Mouse (Mus musculus) cerebellum, postnatal 14 days (tissue): ENCODE data around the gene Mrvi1.

Experiments
- DNase-seq, 2 experiments: peaks; one replicate each; pipeline ENCODE4 v3.0.0; 2021; ENCODE audit warnings: mixed read lengths in 2 of 2

Mrvi1 gene

DNA sequence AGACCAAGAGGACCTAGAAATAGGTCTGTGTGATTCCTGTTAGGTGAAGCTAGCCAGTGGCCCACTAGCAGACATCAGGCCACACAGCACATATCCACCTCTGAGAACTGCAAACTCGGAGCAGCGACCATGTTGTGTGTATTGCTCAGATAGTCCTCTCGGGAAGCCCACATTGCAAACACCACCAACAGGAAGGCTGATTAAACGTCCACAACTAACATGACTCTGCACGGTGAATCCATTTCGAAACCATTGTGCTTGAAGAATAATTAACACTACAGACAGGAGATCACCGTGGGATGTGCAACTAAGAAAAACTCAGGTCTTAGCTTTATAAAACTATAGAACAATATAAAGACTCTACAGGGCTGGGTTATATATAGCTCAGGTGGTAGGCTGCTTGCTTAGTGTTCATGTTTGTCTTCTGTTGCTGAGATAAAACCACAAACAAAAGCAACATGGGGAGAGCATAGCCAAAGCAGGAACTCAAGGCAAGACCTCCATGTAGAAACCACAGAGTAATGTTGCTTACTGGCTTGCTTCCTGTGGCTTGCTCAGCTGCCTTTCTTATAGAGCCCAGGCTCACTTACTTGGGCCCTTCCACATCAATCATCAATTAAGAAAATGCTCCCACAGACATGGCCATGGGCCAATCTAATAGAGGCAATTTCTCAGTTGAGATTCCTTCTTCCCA lies 4.4 kb downstream of the Mrvi1 start:
- DNase-seq: no peak

DNA sequence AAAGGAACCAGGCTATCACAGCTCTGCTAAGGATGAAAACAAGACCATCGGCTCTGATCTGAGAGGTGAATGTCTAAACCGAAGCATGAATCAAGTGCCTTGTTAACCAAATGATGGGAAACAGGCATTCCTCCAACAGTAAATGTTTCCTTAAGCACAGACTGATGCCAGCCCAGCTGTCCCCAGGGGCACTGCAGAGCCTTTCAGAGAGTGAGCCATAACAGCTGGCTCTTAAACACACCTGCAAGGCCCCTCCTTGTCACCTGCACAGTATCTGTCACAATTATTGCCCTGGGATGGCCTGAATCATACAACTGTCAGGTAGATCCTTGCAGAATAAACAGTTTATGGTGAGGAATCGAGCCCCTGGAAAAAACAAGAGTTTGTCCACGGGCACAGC lies 8.8 kb downstream of the Mrvi1 start:
- no peak for DNase-seq

DNA sequence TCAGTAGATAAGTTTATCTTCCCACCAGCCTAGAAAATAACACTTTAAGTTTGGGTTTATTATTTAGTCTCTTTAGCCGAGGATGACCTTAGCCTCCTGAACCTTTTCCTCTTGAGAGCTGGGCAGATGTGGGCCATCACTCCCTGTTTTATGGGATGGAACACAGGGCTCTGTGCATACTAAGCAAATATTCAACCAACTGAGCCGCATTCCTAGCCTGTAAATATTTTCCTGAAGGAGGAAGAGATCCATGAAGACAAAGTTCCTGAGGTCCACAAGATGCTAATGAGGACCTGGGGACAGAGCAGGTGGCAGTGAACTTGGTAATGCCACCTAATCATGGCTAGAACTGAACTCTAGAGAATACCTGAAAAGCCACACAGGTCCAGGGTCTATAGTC lies 9.5 kb downstream of the Mrvi1 start:
- no peak for DNase-seq

DNA sequence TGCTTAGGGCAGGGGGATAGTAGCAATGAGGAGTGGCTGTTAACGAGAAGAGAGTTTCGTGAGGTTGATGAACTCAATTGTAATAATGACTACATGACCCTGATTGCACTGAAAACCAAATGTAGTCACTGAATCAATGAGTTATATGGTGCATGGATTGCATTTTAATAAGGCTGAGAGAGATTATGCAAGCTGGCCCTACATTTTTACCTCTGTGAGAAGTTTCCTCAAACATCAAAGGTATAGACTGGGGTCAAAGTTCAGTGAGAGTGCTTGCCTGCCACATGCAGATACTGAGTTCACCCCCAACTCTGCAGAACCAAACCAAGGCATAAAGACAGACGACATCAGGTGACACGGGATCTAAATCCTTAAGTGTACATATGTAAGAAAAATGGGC lies 14.9 kb downstream of the Mrvi1 start:
- no peak for DNase-seq

DNA sequence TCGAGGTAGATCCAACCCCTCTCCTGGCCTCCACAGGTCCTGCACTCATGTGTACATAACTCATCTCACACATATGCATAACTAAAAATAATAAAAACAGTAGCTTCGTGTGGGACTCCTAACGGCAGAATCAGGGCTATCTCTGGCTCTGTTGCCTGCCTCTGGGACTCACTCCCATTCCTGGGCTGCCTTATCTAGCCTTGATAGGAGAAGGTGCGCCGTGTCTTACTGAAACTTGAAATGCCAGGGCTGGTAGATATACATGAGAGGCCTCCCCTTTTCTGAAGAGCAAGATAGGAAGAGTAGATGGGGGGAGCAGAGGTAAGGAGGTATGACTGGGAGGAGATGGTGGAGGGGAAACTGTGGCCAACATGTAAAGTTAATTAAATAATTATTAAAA lies 15.4 kb downstream of the Mrvi1 start:
- DNase-seq: no peak

DNA sequence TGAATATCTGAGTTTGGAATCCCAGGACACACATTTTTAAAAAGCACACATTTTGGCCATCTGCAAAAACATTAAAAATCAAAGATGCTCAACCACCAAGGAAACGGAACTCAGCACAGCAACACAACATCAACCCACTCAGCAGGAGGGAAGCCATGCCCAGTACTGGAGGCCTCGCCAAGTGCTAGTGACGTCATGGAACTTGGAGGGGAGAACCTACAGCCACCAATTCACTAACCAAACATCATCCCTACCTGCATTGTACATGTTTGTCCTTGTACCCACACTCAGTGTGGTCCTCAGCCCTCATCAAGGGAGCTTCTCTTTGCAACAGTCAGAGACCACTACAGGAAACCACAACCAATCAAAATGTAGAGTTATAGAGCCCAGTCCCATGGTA lies 16.9 kb downstream of the Mrvi1 start:
- DNase-seq: no peak

DNA sequence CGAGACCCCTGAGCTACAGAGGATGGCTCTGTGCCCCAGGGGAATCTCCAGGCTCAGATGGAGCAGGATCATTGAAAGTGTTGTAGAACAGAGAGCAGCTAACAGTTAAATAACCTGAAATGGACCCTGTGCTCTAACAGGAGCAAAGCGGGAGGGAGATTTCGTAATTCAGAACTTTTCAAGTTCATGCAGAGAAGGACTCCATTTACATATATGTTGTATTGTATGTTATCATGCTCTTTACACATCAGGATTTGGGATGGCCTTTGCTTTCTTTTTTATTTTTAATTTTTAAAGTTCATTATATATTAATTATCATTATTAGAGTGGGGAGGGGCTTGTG lies 18.6 kb downstream of the Mrvi1 start:
- no peak for DNase-seq

DNA sequence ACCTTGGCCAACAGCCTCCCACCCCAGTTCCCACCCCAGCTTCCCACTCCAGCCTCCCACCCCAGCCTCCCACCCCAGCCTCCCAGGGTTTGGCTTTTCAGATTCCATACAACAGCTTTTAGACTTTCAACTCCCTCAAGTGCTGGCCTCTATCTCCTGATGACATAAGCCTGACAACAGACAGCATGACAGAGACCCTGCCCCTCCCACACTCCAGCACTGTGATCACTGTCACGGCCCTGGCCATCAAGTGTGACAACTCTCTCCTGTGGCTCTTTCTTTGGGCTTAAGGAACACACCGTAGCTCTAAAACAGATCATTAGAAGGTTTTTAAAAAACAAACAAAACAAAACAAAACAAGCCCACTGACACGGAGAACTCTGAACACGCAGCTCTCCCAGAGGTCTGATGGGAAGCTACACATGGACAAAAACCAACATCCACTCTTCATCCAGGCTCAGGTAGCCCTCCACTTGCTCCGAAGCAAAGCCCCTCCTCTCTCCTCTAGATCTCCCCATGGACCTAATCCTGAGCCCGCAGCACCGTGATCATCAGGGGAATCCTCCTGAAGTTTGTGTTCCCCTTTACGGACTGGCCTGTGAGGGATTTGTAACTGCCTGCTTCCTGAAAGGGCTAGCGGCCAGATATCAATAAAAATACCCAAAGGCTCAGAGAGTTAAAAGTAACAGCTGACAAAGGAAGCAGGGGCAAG lies 19.2 kb downstream of the Mrvi1 start:
- no peak for DNase-seq

DNA sequence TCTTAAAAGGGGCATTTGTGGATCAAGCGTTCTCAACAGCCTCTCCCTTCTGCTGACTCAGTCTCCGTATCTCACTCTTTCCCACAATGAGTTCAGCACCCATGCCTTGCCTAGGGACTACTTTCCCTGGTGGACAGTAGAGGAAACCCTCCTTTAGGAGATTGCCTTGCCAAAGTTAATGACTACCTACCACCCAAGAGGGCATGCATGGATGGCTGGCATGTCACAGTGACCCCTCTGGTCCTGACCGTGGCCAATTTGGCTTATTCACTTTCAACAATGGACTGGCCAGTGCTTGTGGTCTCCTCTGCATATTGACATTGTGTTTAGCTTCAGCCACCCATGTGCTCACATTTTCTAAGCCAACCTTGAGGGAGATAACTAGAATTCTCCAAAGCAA lies 19.8 kb downstream of the Mrvi1 start:
- no peak for DNase-seq

DNA sequence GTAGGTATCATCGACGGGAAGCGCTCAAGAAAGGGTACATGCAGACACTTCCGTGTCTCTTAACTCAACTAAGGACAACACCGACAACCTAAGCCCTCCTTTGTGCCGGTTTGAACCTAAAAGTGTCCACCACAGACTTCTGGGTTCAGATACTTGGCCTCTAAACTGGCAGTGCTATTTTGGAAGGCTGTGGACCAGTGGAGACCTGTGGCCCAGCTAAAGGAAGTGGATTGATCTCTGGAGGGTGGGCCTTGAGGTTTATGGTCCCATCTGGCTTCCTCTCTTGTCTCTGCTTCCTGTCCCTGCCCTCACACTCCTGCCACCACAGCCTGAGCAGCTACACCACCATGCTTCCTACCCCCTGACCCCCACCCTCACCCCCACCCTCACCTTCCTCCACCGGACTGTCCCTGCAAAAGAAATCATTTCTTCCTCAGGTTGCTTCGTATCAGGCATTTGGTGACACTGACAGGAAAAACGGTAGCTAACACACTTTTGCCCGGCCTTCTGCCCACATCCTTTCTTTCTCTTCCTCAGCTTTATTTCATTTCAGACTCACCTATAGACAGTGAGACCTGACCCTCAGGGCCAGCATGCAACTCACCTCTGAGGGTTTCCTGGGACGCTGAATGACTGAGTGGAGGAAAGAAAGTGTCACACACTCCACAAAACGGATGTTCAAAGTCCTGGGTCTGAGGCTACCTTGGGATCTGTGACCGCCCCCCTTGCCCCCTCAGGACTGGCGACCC lies 25.7 kb downstream of the Mrvi1 start:
- DNase-seq: no peak

DNA sequence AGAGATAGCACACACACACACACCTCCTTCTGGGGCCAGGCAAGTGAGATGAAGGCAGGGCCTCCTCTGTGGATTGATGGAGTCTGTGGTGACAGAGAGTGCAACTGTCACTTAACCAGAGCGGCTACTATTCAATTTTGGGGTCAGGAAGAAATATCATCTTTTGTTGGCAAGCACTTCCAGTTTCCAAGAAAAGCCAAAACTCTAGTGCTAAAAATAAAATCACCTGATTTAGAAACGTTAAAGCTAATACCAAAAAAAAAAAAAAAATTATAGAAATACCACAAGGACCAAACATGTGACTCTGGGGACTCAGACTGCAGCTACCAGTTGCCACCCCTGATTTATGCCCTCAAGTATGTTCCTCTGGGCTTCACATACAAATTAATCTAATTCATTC lies 26.7 kb downstream of the Mrvi1 start:
- DNase-seq: no peak

DNA sequence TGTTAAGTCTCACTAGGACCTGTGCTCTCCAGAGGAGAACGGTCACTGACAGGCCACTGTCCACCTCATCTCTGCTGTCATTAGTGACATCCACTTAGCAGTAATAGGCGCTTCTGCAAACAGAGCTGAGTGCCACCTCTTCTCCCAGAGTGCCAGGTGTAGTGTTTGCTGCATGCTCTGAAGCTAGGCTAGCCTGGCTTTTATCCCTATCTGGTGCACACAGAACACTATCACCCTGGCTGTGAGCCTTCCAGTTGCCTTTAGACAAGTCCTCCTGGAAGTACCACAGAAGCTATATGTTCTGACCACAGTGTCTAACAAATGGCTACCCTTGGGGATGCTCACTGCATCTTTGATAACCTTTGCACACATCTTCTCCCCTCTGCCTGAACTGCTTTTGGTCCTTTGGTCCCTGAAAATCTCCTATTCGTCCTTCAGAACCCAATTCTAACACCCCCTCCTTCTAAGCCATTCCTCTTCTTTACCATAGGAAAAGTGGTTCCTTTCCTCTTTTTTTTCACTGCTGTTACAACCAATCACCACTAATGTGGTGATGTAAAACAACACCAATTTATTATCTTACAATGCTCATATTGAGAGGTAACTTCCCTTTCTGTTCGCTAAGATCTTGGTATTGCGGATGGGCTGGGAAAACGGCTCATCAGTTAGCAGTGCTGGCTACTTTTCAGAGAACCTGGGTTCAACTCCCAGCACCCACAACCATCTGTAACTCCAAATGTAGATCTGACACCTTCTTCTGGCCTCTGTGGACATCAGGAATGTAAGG lies 28.0 kb downstream of the Mrvi1 start:
- no peak for DNase-seq

DNA sequence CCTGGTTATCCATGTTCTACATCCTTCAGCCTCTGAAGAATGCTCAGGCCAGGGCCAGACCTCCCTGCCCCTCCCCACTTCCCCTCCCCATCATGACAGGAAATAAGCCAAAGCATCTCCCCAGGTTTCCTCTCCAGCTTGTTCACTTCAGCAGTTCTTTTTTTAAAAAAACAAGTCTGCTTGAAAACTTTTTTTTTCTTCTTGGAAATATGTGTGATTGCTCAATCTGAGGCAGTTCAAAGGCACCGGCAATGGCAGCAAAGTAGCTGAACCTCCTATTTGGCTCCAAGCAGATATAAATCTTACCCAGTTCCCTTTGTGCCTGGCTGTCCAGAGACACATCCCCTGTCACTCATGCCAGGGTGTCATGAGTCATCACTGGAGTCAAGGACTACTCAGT lies 29.1 kb downstream of the Mrvi1 start:
- DNase-seq: no peak

DNA sequence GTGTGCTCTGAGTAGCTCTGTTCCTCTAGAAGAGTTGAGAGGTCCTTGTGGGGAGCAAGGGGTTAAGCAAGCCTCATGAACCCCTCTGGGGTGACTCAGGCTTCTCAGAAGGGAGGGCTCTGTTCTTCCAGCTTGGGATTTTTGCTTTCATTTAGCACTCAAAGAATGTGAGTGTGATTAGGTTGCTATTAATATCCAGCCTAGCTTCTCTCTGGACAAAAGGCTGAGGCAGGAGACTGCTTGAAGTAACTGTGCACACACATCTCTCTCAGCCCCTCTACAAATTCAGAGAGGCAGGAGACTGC lies 31.7 kb downstream of the Mrvi1 start:
- no peak for DNase-seq

DNA sequence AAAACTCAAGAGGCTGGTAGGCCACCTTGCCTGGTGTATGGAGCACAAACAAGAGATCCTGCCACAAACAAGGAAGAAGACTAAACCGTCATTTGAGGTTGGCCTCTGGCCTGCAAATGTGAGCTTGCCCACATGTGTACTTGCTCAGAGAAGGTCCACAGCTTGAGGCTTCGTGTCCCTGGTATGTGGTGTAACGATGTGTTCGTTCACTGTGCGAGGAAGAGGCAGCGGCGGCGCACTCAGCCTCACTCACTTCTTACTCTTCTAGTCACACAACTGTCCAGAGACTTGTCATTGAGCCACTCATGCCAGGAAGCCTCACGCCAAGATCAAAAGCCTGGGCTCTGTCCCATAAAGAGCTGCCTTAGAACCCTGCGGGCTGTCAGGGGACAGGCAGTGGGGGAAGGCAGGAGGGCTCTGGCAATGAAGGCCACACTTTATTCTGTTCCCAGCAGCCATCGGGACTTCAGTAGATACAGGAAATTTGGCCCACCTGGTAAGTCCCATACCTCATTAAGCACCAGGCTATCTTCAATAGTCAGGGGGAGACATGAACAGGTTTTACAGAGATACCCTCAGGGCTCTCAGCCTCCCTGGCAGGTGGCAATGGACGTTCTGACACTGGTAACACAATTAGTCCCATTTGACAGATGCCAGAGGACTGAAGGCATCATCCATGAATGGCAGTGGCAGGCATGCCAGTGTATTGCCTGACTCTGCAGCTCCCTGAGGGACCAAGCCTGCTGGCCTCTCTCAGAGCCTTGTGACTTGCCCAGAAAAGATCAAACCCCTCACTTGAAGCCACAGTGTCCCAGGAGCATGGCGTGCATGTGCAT lies 32.3 kb downstream of the Mrvi1 start:
- DNase-seq: no peak

DNA sequence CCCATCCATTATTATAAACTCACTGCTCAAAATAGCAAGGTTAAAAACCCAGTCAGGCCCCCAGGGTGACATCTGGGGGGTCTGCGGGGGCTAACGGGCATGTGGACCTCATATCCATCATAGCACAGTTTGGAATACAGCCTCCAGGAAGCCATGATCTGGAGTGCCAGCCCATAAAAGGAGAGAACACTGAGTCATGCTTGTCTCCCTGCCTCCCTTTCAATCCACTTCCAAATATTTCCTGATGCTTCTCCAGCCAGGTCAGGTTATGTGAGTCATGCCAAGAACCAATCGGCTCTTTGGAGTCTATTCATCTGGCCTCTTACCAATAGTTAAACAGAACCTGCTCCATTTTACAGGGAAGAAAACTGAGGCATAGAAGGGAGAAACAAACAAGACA lies 33.7 kb downstream of the Mrvi1 start:
- no peak for DNase-seq

DNA sequence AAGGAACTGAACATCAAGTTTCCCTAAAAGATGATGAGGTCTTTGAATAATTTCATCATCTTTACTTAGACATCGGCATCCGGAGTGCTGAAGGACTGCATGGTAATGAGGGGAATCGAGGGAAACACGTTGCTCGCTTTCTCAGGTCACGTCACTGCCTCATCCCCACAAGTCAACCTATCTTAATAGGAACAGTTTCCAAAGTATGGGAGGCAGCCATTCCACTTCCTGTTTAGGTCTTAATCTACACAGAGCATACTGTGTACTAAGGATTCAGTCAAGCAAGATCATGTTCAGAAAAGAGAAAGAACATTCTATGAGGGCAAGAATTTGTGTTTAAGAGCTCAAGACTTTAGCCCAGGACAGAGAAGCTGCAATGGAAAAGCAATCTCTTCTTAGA lies 34.6 kb downstream of the Mrvi1 start:
- no peak for DNase-seq

DNA sequence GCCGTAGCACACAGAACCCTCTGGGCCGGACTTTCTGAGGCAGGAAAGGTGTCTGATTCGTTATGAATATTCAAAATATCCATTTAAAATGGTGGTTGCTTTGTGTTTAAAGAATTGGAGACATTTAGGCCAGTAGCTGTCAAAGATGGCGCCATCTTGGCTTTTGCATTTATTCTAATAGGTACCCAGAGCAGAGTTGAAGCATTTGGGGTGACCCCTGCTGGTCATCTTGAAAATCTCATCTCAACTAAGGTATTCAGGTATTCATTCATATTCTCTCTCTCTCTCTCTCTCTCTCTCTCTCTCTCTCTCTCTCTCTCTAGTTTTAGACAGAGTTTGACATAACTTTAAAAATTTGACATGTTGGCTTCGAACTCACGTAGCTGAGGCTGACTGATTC lies 35.5 kb downstream of the Mrvi1 start:
- DNase-seq: peak; percentile 15 to 26

DNA sequence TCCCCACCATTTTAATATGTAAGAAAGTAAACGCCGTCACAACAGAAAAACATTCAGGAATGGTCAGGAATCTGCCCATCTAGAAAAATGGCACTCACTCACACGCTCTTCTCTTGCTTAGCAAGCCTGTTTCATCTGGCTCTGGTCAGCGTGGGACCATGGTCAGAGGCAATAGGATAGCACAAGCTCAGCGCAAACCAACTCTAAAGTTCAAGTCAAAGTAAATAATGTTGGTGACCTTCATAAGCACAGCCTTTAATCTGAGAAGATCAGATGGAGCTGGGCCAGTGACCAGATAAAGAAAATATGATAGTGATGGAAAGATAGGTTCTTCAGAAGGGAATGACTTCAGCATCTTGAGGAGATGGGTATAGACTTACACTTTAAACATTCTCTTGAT lies 37.9 kb downstream of the Mrvi1 start:
- no peak for DNase-seq

DNA sequence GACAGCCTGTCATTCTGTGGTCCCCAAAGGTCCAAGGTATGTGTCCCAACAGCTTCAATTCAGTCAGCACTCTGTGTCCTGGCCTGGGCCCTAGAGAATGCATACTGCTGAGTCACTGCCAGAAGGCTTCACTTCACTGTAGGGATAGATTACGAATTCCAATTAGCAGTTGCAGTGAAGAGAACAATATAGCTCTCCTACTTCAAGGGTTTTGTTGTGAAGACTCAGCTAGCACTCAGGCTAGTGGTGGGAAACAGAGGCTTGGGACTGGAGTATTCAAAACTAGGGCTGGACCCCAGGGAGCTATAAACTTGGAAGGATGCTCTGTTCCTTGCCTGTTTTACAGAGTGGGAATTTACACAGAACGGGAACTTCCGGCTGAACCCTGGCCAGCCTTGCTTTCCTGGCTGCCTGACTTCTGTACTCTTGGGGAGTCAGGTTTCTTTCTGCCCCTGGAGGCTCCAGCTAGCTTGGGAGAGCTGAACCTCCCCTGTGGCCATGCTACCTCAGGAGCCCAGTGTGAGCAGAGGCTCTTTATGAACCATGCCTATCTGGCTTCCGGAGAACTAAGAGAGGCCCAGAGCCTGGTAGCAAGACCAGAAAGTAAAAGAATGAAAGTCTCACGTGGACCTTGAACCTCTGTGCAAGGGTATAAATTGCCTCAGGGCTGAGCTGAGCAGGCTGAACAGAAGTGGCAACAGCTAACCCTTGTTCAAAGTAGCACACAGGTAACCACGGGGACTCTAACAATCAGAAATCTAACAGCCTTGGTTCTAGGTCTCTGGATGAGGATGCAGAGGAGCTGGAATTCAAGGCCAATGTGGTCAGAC lies 40.3 kb downstream of the Mrvi1 start:
- DNase-seq: no peak

DNA sequence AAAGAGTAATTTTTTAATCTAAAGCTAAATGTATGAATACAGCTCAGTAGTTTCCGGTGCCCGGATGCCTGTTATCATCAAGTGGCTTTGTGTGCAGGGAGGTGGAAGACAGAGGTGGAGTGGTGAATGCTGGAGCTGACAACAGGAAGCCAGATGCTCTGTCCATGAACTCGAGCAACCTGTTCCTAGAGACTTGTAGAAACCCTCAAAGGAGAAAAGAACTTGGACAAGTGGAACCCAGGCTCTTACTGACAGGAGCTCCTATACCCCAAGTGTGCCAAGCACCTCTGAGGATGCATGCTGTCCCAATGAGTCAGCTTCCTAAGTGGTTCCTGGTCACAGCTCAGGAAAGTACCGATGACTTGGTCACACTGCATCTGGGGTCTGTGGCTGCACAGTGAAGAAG lies 41.1 kb downstream of the Mrvi1 start:
- DNase-seq: no peak
